Mouse (Mus musculus): ENCODE measurements around the gene Ppp1r18. TPM values are rescaled to one million over a fixed set of nuclear protein-coding genes. Genes with fewer than 3 reads are reported as not detected.
A peak's percentile ranks its signal among the peaks of the same experiment; 100 is the strongest.

Ppp1r18 gene
- total RNA-seq, 1 experiment = 29.9 TPM

DNA sequence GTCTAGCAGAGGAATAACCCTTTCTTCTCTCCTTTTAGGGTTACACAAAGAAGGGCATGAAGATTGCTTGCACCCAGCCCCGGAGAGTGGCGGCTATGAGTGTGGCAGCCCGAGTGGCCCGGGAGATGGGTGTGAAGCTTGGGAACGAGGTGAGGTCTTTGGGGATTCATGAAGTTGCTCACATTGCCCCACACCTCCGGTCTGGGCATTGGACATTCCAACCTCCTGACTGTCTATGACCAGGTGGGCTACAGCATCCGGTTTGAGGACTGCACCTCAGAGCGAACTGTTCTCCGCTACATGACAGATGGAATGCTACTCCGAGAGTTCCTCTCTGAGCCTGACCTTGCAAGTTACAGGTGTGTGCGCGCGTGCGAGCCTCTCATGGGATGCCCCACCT lies 18.4 kb downstream of the Ppp1r18 start:
- H3K9me3 ChIP-seq (ENCODE audit: control insufficient read depth, insufficient read depth, low read depth, low read length) = no peaks in the 10 kb centered on the region
- H3K4me3 ChIP-seq (ENCODE audit: insufficient read depth in 1 of 2, low read depth in 1 of 2, low read length in 2 of 2, poor library complexity in 1 of 2, severe bottlenecking in 1 of 2) = no peak overlapping the region
- no peak overlapping the region for H3K9ac ChIP-seq (ENCODE audit: insufficient read depth, low read depth, low read length, poor library complexity, severe bottlenecking)
- in situ Hi-C loops (cut with MboI; ENCODE audit: low sequenced_read_pairs in 2 of 2, unreplicated experiment in 2 of 2) = no loop called here
- H3K4me1 ChIP-seq (ENCODE audit: control insufficient read depth in 2 of 2, insufficient read depth in 2 of 2, low read length in 2 of 2, poor library complexity in 1 of 2) = peaks cover 2 to 8% of the 10 kb centered on the region in 2 experiments; a peak in 2 of 4 replicates
- no peak for DNase-seq (ENCODE audit: low read depth, low spot score)
- peaks cover 52% of the 10 kb centered on the region for H3K36me3 ChIP-seq (ENCODE audit: control insufficient read depth, insufficient read depth, low read length, poor library complexity, severe bottlenecking)
- TF ChIP-seq CHD2 (IDR thresholded peaks at IDR 0.05; ENCODE audit: low read depth, low read length) (no peak), ZNF384 (IDR thresholded peaks at IDR 0.05; ENCODE audit: low read depth, low read length) (no peak), ZC3H11A (IDR thresholded peaks at IDR 0.05; ENCODE audit: borderline replicate concordance, low read depth, low read length) (no peak), HCFC1 (IDR thresholded peaks at IDR 0.05; ENCODE audit: borderline replicate concordance, insufficient read depth, low read length) (no peak), MAFK (IDR thresholded peaks at IDR 0.05; ENCODE audit: insufficient read depth, low read depth, low read length) (no peak)
- no peak overlapping the region for H3K27ac ChIP-seq (ENCODE audit: insufficient read depth, low read depth, low read length, poor library complexity, severe bottlenecking)

DNA sequence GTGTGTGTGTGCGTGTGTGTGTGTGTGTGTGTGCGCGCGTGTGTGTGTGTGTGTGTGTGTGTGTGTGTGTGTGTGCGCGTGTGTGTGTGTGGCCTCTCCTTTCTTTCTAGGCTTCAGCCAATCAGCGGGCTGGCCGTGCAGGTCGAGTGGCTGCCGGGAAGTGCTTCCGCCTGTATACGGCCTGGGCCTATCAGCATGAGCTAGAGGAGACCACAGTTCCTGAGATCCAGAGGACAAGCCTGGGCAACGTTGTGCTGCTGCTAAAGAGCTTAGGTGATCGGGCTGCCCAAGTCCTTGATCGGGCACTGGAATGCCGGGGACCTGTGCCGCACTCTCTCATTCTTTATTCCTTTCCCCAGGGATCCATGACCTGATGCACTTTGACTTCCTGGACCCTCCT lies 22.3 kb downstream of the Ppp1r18 start:
- H3K4me1 ChIP-seq (ENCODE audit: control insufficient read depth in 2 of 2, insufficient read depth in 2 of 2, low read length in 2 of 2, poor library complexity in 1 of 2) = peaks cover 2 to 8% of the 10 kb centered on the region in 2 experiments; a peak in 2 of 4 replicates
- TF ChIP-seq ZNF384 (IDR thresholded peaks at IDR 0.05; ENCODE audit: low read depth, low read length) (0 out of 2 replicates have a peak, but pooled peaks have one; percentile 23), ZC3H11A (IDR thresholded peaks at IDR 0.05; ENCODE audit: borderline replicate concordance, low read depth, low read length) (no peak)
- H3K9me3 ChIP-seq (ENCODE audit: control insufficient read depth, insufficient read depth, low read depth, low read length) = no peaks in the 10 kb centered on the region
- peak; percentile 64 for DNase-seq (ENCODE audit: low read depth, low spot score)
- in situ Hi-C loops (cut with MboI; ENCODE audit: low sequenced_read_pairs in 2 of 2, unreplicated experiment in 2 of 2) = no loop called here
- peak overlapping the region; percentile 88 for H3K9ac ChIP-seq (ENCODE audit: insufficient read depth, low read depth, low read length, poor library complexity, severe bottlenecking)
- peaks cover 67% of the 10 kb centered on the region for H3K36me3 ChIP-seq (ENCODE audit: control insufficient read depth, insufficient read depth, low read length, poor library complexity, severe bottlenecking)
- peak overlapping the region; percentile 86 for H3K27ac ChIP-seq (ENCODE audit: insufficient read depth, low read depth, low read length, poor library complexity, severe bottlenecking)
- H3K4me3 ChIP-seq (ENCODE audit: insufficient read depth in 1 of 2, low read depth in 1 of 2, low read length in 2 of 2, poor library complexity in 1 of 2, severe bottlenecking in 1 of 2) = peak overlapping the region; percentile 79 to 89

DNA sequence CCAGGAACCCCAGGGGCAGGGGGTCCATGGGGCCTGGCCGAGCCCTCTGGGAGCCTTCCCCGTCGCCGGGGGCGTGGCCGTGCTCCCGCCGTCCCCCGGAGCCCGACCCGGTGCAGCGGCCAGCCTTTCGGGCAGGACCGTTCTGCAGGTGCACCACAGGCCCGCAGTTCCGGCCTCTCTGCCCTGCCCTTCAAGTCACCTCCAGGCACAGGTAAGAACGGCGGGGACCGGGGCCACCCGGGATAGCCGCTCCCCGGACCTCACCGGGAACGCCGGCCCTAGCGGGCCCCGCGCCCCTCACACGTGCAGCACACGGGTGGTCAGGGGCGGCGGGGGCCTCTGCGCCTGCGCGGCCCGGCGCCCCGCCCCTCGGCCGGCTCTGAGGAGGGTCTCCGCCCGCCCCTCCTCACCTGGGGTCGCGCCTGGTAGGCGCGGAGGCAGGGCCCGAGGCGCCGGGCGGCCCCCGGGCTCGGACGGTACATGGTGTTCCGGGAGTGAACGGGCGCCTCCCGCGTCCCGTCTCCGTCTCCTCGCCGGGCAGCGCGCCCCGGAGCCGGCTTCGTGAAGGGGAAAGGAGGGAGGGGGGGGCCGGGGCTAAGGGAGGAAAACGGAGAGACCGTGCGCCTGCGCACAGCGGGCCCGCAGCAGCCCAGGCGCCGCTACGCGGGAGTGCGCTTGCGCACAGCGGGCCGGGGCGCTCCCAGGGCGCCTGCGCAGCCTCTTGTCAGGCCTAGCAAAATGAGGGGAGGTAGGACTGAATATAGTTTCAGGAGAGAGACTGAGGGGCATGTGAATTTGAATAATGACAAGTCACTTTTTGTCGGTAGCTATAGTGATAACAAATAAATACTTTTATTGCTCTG lies 31.6 kb downstream of the Ppp1r18 start, which contains the start of gene 2310061I04Rik:
2310061I04Rik (minus strand) TSS at position 651 of the 863 bp plus-strand sequence.
- peaks cover 0 to 8% of the 10 kb centered on the region in 2 experiments; a peak in 2 of 4 replicates for H3K4me1 ChIP-seq (ENCODE audit: control insufficient read depth in 2 of 2, insufficient read depth in 2 of 2, low read length in 2 of 2, poor library complexity in 1 of 2)
- peak within 1 kb of the TSS; percentile 94 for H3K9ac ChIP-seq (ENCODE audit: insufficient read depth, low read depth, low read length, poor library complexity, severe bottlenecking)
- no peaks in the 10 kb centered on the region for H3K9me3 ChIP-seq (ENCODE audit: control insufficient read depth, insufficient read depth, low read depth, low read length)
- peaks cover 14% of the 10 kb centered on the region for H3K36me3 ChIP-seq (ENCODE audit: control insufficient read depth, insufficient read depth, low read length, poor library complexity, severe bottlenecking)
- in situ Hi-C loops (cut with MboI; ENCODE audit: low sequenced_read_pairs in 2 of 2, unreplicated experiment in 2 of 2) = no loop called here
- H3K4me3 ChIP-seq (ENCODE audit: insufficient read depth in 1 of 2, low read depth in 1 of 2, low read length in 2 of 2, poor library complexity in 1 of 2, severe bottlenecking in 1 of 2) = peak within 1 kb of the TSS; percentile 79 to 90
- peak within 1 kb of the TSS; percentile 84 for H3K27ac ChIP-seq (ENCODE audit: insufficient read depth, low read depth, low read length, poor library complexity, severe bottlenecking)
- no peak for TF ChIP-seq MAFK (IDR thresholded peaks at IDR 0.05; ENCODE audit: insufficient read depth, low read depth, low read length)
- TF ChIP-seq HCFC1 (IDR thresholded peaks at IDR 0.05; ENCODE audit: borderline replicate concordance, insufficient read depth, low read length) = peak; percentile 61; the same call in 1 of the 2 replicates
- TF ChIP-seq ZNF384 (IDR thresholded peaks at IDR 0.05; ENCODE audit: low read depth, low read length) = no peak
- DNase-seq (ENCODE audit: low read depth, low spot score) = peak; percentile 77

DNA sequence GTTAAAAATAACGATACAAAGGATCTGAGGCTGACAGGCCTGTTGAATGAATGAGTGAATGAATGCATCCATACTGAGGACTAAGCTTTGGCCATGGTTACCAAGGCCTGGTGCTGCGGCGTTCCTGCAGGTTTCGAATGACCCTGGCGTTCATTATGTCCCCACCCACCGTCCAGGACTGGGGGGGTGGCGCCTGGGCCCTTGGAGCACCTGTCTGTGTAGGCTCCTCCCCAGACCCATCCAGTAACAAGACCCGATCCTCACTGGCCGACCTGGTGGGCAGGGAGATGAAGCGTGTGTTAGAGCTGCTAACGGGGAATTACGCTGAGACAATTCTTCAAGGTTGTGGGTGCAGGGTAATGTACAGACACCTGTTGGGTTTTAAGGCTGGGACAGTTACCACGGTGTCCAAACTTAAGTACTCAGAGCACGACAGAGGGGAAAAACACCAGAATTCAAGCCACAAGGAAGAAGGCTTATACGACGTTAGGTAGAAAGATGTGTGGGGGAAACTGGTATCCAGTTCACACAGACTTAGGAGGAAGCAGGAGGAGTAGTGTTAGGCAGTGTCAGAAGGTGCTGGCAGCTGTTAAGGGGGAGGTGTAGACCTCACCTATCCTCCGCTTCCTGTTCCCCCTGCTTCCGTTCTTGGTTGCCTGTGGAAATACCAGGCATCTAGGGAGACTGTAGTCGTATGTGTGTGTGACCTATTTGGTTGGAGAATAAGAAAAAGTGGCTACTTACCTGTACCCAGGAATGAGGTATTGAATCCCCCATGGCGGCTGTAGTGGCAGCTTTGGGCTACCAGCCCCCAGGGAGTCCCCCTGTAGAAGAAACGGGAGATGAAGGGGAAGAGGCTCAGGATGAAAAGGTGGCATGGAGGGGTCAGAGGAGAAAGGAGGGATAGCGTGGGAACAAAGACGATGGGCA lies 32.5 kb downstream of the Ppp1r18 start:
- Histone ChIP-seq H3K36me3 (ENCODE audit: control insufficient read depth, insufficient read depth, low read length, poor library complexity, severe bottlenecking) (peaks cover 10% of the 10 kb centered on the region), H3K4me3 (ENCODE audit: insufficient read depth in 1 of 2, low read depth in 1 of 2, low read length in 2 of 2, poor library complexity in 1 of 2, severe bottlenecking in 1 of 2) (peak overlapping the region; percentile 79 to 90), H3K9ac (ENCODE audit: insufficient read depth, low read depth, low read length, poor library complexity, severe bottlenecking) (peak overlapping the region; percentile 63; the same call in 1 of the 2 replicates), H3K4me1 (ENCODE audit: control insufficient read depth in 2 of 2, insufficient read depth in 2 of 2, low read length in 2 of 2, poor library complexity in 1 of 2) (peaks cover 0 to 4% of the 10 kb centered on the region in 2 experiments; a peak in 2 of 4 replicates), H3K27ac (ENCODE audit: insufficient read depth, low read depth, low read length, poor library complexity, severe bottlenecking) (peak overlapping the region; percentile 71; the same call in 1 of the 2 replicates), H3K9me3 (ENCODE audit: control insufficient read depth, insufficient read depth, low read depth, low read length) (no peaks in the 10 kb centered on the region)
- in situ Hi-C loops (cut with MboI; ENCODE audit: low sequenced_read_pairs in 2 of 2, unreplicated experiment in 2 of 2) = no loop called here
- no peak for TF ChIP-seq MAFK (IDR thresholded peaks at IDR 0.05; ENCODE audit: insufficient read depth, low read depth, low read length)
- TF ChIP-seq CHD2 (IDR thresholded peaks at IDR 0.05; ENCODE audit: low read depth, low read length) = no peak
- no peak for TF ChIP-seq ZC3H11A (IDR thresholded peaks at IDR 0.05; ENCODE audit: borderline replicate concordance, low read depth, low read length)
- DNase-seq (ENCODE audit: low read depth, low spot score) = no peak

All from ES-E14 (cell line).